Mouse (Mus musculus) CH12.LX (cell line): ENCODE results near the gene Cbfa2t3. TPM values are rescaled to one million over a fixed set of nuclear protein-coding genes. Genes with fewer than 3 reads are reported as not detected.
A peak's percentile ranks its signal among the peaks of the same experiment; 100 is the strongest.

ENCODE experiments used
- DNase-seq: peaks from one replicate; pipeline ENCODE4 v3.0.0-alpha.2; 2013; ENCODE audit errors: extremely low read depth
- H3K27ac ChIP-seq: 2 replicates; pipeline ENCODE4 v1.5.1; 2012; ENCODE audit warnings: low read depth, mild to moderate bottlenecking, control low read depth, moderate library complexity; ENCODE audit not compliant: insufficient read depth
- H3K27me3 ChIP-seq: replicated peaks from 2 replicates; pipeline ENCODE3; 2012; ENCODE audit warnings: inconsistent platforms
- H3K36me3 ChIP-seq, 2 experiments: replicated peaks in 1 of 2; 2 replicates each; pipeline versions ENCODE3 to v1.6.1; 2012; ENCODE audit warnings: inconsistent platforms in 1 of 2, low read length in 1 of 2, mild to moderate bottlenecking in 1 of 2, mixed read lengths in 1 of 2, moderate library complexity in 1 of 2; ENCODE audit not compliant: control insufficient read depth in 1 of 2, insufficient read depth in 1 of 2
- H3K4me1 ChIP-seq, 2 experiments: 2 replicates each; pipeline ENCODE4 v1.6.1; 2012; ENCODE audit warnings: inconsistent platforms in 1 of 2, moderate library complexity in 1 of 2; ENCODE audit not compliant: insufficient read depth in 2 of 2, control insufficient read depth in 1 of 2
- H3K4me2 ChIP-seq: 2 replicates; pipeline ENCODE4 v1.6.1; 2012; ENCODE audit warnings: low read depth, mild to moderate bottlenecking, control low read depth; ENCODE audit not compliant: poor library complexity, insufficient read depth, severe bottlenecking
- H3K4me3 ChIP-seq, 3 experiments: fragments of 150-350 bp in 1 of 3; sonication (generic) in 1 of 3; replicated peaks in 1 of 3; 2 replicates each; pipeline versions ENCODE3 to v1.5.1; 2011 to 2012; ENCODE audit warnings: low read depth in 2 of 3, low read length in 2 of 3, mild to moderate bottlenecking in 2 of 3, moderate library complexity in 2 of 3, control low read depth in 1 of 3, improper control_type of control experiment in 1 of 3, inconsistent platforms in 1 of 3, mixed read lengths in 1 of 3; ENCODE audit not compliant: poor library complexity in 1 of 3
- H3K79me2 ChIP-seq: replicated peaks from 2 replicates; pipeline ENCODE4 v1.6.1; 2012; ENCODE audit warnings: mild to moderate bottlenecking, moderate library complexity; ENCODE audit not compliant: control insufficient read depth, poor library complexity, insufficient read depth, severe bottlenecking; ENCODE audit errors: extremely low read depth
- H3K9ac ChIP-seq: 2 replicates; pipeline ENCODE4 v1.6.1; 2012; ENCODE audit warnings: low read depth, mild to moderate bottlenecking, control low read depth, moderate library complexity; ENCODE audit not compliant: insufficient read depth
- H3K9me3 ChIP-seq: replicated peaks from 2 replicates; pipeline ENCODE3; 2012; ENCODE audit warnings: low read length, inconsistent platforms, mixed read lengths
- BHLHE40 ChIP-seq: IDR thresholded peaks from 2 replicates; pipeline ENCODE4 v1.6.1; 2011; ENCODE audit warnings: mild to moderate bottlenecking, low read depth, low read length, improper control_type of control experiment
- CHD1 ChIP-seq: IDR thresholded peaks from 2 replicates; pipeline ENCODE4 v1.6.1; 2012; ENCODE audit warnings: low read depth, low read length, improper control_type of control experiment, inconsistent platforms
- CTCF ChIP-seq, 2 experiments: IDR thresholded peaks in 1 of 2; conservative IDR thresholded peaks in 1 of 2; 2 replicates each; pipeline ENCODE4 v1.5.1; 2011 to 2012; ENCODE audit warnings: low read depth in 2 of 2, low read length in 2 of 2, improper control_type of control experiment in 1 of 2, inconsistent platforms in 1 of 2, mild to moderate bottlenecking in 1 of 2, moderate library complexity in 1 of 2
- GABPA ChIP-seq: IDR thresholded peaks from 2 replicates; pipeline ENCODE4 v1.6.1; 2012; ENCODE audit warnings: low read depth, low read length, improper control_type of control experiment, inconsistent platforms; ENCODE audit not compliant: insufficient replicate concordance
- HCFC1 ChIP-seq: IDR thresholded peaks from 2 replicates; pipeline ENCODE4 v1.6.1; 2012; ENCODE audit warnings: low read depth, mild to moderate bottlenecking, inconsistent platforms, low read length, improper control_type of control experiment
- IRF4 ChIP-seq: IDR thresholded peaks from 2 replicates; pipeline ENCODE4 v1.6.1; 2014; ENCODE audit warnings: low read depth, mild to moderate bottlenecking, inconsistent platforms, low read length, improper control_type of control experiment
- KAT2A ChIP-seq: IDR thresholded peaks from 2 replicates; pipeline ENCODE4 v1.6.1; 2012; ENCODE audit warnings: low read length, improper control_type of control experiment, inconsistent platforms; ENCODE audit not compliant: insufficient replicate concordance
- MAX ChIP-seq: IDR thresholded peaks from 2 replicates; pipeline ENCODE4 v1.6.1; 2011; ENCODE audit warnings: low read length, improper control_type of control experiment
- MYC ChIP-seq: IDR thresholded peaks from 2 replicates; pipeline ENCODE4 v1.6.1; 2011; ENCODE audit warnings: low read depth, mild to moderate bottlenecking, improper control_type of control experiment, low read length
- NELFE ChIP-seq: IDR thresholded peaks from 2 replicates; pipeline ENCODE4 v1.6.1; 2011; ENCODE audit warnings: low read depth, low read length, improper control_type of control experiment
- NRF1 ChIP-seq: IDR thresholded peaks from 2 replicates; pipeline ENCODE4 v1.6.1; 2014; ENCODE audit warnings: low read depth, mild to moderate bottlenecking, inconsistent platforms, low read length, improper control_type of control experiment, moderate library complexity
- POLR2A ChIP-seq: IDR thresholded peaks from 2 replicates; pipeline ENCODE4 v1.6.1; 2011; ENCODE audit warnings: low read depth, mild to moderate bottlenecking, improper control_type of control experiment, low read length
- POLR2AphosphoS2 ChIP-seq: IDR thresholded peaks from 2 replicates; pipeline ENCODE4 v1.6.1; 2011; ENCODE audit warnings: low read depth, low read length, improper control_type of control experiment
- SMC3 ChIP-seq: IDR thresholded peaks from 2 replicates; pipeline ENCODE4 v1.6.1; 2011; ENCODE audit warnings: low read depth, low read length, improper control_type of control experiment
- TCF12 ChIP-seq: IDR thresholded peaks from 2 replicates; pipeline ENCODE4 v1.6.1; 2014; ENCODE audit warnings: low read depth, mild to moderate bottlenecking, inconsistent platforms, low read length, improper control_type of control experiment
- UBTF ChIP-seq: IDR thresholded peaks from 2 replicates; pipeline ENCODE4 v1.6.1; 2012; ENCODE audit warnings: low read depth, mild to moderate bottlenecking, inconsistent platforms, low read length, improper control_type of control experiment, moderate library complexity
- USF2 ChIP-seq: conservative IDR thresholded peaks from 2 replicates; pipeline ENCODE4 v1.6.1; 2011; ENCODE audit warnings: low read depth, low read length, improper control_type of control experiment
- dilution Hi-C: fragments of 300-500 bp; cut with MboI; formaldehyde crosslinking; loops from 2 replicates; pipeline ENCODE4 v1.14.3; 2020; ENCODE audit warnings: low sequenced_read_pairs; ENCODE audit not compliant: extremely low pct_unique_long_range_greater_than_20kb, extremely low pct_ligation_motif_present
- in situ Hi-C: fragments of 300-500 bp; cut with MboI; formaldehyde crosslinking; loops from 3 replicates; pipeline ENCODE4 v1.14.3; 2019; ENCODE audit warnings: low sequenced_read_pairs, low pct_ligation_motif_present, low pct_unique_long_range_greater_than_20kb, mixed read lengths
- polyA plus RNA-seq: library from polyadenylated mRNA; unstranded; fragments of >175 nt; gene quantifications from 2 replicates; pipeline ENCODE4 v1.2.1, GENCODE M21; 2012; ENCODE audit warnings: low read depth; ENCODE audit not compliant: insufficient read length
- total RNA-seq, 2 experiments: library from RNA; depleted of rRNA; stranded (reverse); fragments of 300-350 nt in 1 of 2; fragments of >200 nt in 1 of 2; gene quantifications; 2 replicates each; pipeline ENCODE4 v1.2.3; 2012 to 2014

Cbfa2t3 gene
- total and polyA plus RNA-seq, 3 experiments = 0.47 to 22.6 (median 2.1) TPM

- Histone ChIP-seq H3K9me3 (no peaks in the 10 kb centered on the region), H3K36me3 (no peaks in the 10 kb centered on the region), H3K27me3 (peaks cover 4% of the 10 kb centered on the region), H3K4me1 (peaks cover 10 to 24% of the 10 kb centered on the region in 2 experiments), H3K9ac (no peak overlapping the region), H3K4me3 (no peak overlapping the region), H3K4me2 (no peak overlapping the region), H3K27ac (no peak overlapping the region), H3K79me2 (no peaks in the 10 kb centered on the region)
- dilution Hi-C loops (no loop called here), in situ Hi-C loops (no loop called here)
- TF ChIP-seq HCFC1 (no peak), POLR2AphosphoS2 (no peak), IRF4 (no peak), USF2 (no peak), CTCF (conservative IDR thresholded peaks at IDR 0.05 in 1 of 2, IDR thresholded peaks at IDR 0.05 in 1 of 2; ENCODE audit: low read depth in 2 of 2, low read length in 2 of 2) (no peak), CHD1 (no peak), BHLHE40 (no peak), MAX (no peak), POLR2A (no peak), UBTF (no peak)
- no peak for DNase-seq
Observed at GRCm38 (mm10) chr8:122711480-122711879, 12.6 kb upstream of the Cbfa2t3 start.

- Histone ChIP-seq H3K27me3 (peaks cover 5% of the 10 kb centered on the region), H3K4me3 (no peak overlapping the region), H3K27ac (no peak overlapping the region), H3K36me3 (no peaks in the 10 kb centered on the region)
- TF ChIP-seq KAT2A = no peak
- TF ChIP-seq NELFE = no peak
- TF ChIP-seq NRF1 = peak; percentile 54
- 0 out of 2 replicates have a peak, but pooled peaks have one; percentile 16 for TF ChIP-seq TCF12
- no peak for TF ChIP-seq MYC
- peak; percentile 4; the same call in 1 of the 2 replicates for TF ChIP-seq SMC3
- no peak for TF ChIP-seq BHLHE40
- TF ChIP-seq GABPA = no peak
- TF ChIP-seq POLR2A = no peak
- TF ChIP-seq, all 38 proteins: peak for 3
- H3K9ac ChIP-seq = no peak overlapping the region
- DNase-seq = no peak
- in situ Hi-C loops (no loop called here), dilution Hi-C loops (no loop called here)
- no peaks in the 10 kb centered on the region for H3K9me3 ChIP-seq
- H3K4me1 ChIP-seq = peaks cover 18 to 43% of the 10 kb centered on the region in 2 experiments
- H3K79me2 ChIP-seq = no peaks in the 10 kb centered on the region
- no peak overlapping the region for H3K4me2 ChIP-seq
Observed at GRCm38 (mm10) chr8:122709340-122710111, 10.6 kb upstream of the Cbfa2t3 start.
